Mouse (Mus musculus): ENCODE results near the gene Trim67. TPM values are rescaled to one million over a fixed set of nuclear protein-coding genes. Genes with fewer than 3 reads are reported as not detected.

Trim67 gene
- polyA plus RNA-seq, 1 experiment from 2014 or later, result 0.70 TPM

DNA sequence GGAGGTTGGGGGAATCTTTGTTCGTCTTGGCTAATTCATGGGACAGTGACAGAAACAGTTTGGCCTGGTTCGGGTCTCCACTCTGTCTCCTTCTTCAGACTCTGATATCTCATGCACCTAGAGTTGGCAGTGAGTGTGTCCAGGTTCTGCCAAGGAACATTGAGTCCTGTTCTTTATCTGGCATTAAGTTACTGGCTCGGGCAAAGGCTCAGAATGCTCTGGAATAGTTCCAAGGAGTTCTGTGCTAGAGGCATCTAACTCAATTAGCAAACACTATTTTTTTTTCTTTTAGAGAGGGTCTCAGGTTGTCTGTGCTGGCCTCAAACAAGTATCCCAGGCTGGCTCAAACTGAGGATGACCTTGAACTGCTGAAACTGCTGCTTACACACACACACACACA, 24.5 kb downstream of the Trim67 start:
- WGBS, result 82% methylated on average over 3 of the region's 3 CpGs
- Histone ChIP-seq H3K9ac (no peak overlapping the region), H3K9me3 (ENCODE audit: low read depth, low read length) (peaks cover 7% of the 10 kb centered on the region; the same call in 1 of the 2 replicates), H3K4me1 (ENCODE audit: insufficient read depth) (no peaks in the 10 kb centered on the region), H3K4me2 (no peak overlapping the region), H3K27ac (ENCODE audit: low read depth) (no peak overlapping the region), H3K36me3 (ENCODE audit: insufficient read depth) (no peaks in the 10 kb centered on the region), H3K27me3 (ENCODE audit: insufficient read depth, low read length) (no peaks in the 10 kb centered on the region), H3K4me3 (ENCODE audit: low read depth, low read length) (no peak overlapping the region)
- no peak for DNase-seq
- ATAC-seq (ENCODE audit: insufficient read depth), result no peak
- no peak for TF ChIP-seq CTCF (IDR thresholded peaks at IDR 0.05; ENCODE audit: low read depth)

GRCm38 (mm10) chr8:124819612-124820115, 26.8 kb downstream of the Trim67 start:
- no peak overlapping the region for H3K4me2 ChIP-seq
- H3K36me3 ChIP-seq (ENCODE audit: insufficient read depth), result no peaks in the 10 kb centered on the region
- no peak overlapping the region for H3K27ac ChIP-seq (ENCODE audit: low read depth)
- peak; percentile 41; the same call in 1 of the 2 replicates for ATAC-seq (ENCODE audit: insufficient read depth)
- H3K9me3 ChIP-seq (ENCODE audit: low read depth, low read length), result peaks cover 7% of the 10 kb centered on the region; the same call in 1 of the 2 replicates
- WGBS, result 45% methylated on average over 6 of the region's 6 CpGs
- no peak overlapping the region for H3K4me3 ChIP-seq (ENCODE audit: low read depth, low read length)
- no peak for TF ChIP-seq CTCF (IDR thresholded peaks at IDR 0.05; ENCODE audit: low read depth)
- DNase-seq, result peak; percentile 44
- H3K9ac ChIP-seq, result no peak overlapping the region
- H3K4me1 ChIP-seq (ENCODE audit: insufficient read depth), result no peaks in the 10 kb centered on the region
- H3K27me3 ChIP-seq (ENCODE audit: insufficient read depth, low read length), result no peaks in the 10 kb centered on the region

- 21% methylated on average over 11 of the region's 11 CpGs for WGBS
- Histone ChIP-seq H3K4me1 (ENCODE audit: insufficient read depth) (no peaks in the 10 kb centered on the region), H3K36me3 (ENCODE audit: insufficient read depth) (no peaks in the 10 kb centered on the region), H3K27ac (ENCODE audit: low read depth) (no peak overlapping the region), H3K9ac (no peak overlapping the region), H3K4me2 (no peak overlapping the region), H3K9me3 (ENCODE audit: low read depth, low read length) (peaks cover 7% of the 10 kb centered on the region; the same call in 1 of the 2 replicates), H3K4me3 (ENCODE audit: low read depth, low read length) (no peak overlapping the region), H3K27me3 (ENCODE audit: insufficient read depth, low read length) (no peaks in the 10 kb centered on the region)
- ATAC-seq (ENCODE audit: insufficient read depth) (no peak), DNase-seq (peak; percentile 22)
- TF ChIP-seq CTCF (IDR thresholded peaks at IDR 0.05; ENCODE audit: low read depth), result no peak
Observed at GRCm38 (mm10) chr8:124820125-124820524, 27.2 kb downstream of the Trim67 start.

DNA sequence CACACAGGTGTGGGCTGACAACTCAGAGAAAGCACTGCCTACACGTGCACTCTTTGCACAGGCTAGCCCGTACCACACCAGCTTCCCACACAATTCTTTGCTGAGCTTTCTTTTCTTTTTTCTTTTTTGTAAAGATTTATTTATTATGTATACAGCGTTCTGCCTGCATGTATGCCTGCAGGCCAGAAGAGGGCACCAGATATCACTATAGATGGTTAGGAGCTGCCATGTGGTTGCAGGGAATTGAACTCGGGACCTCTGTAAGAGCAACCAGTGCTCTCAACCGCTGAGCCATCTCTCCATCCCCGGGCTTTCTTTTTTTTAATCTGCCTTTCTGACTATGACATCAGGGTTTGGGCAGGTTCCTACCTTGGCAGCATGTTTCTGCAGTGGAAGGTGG, 30.6 kb downstream of the Trim67 start:
- H3K27ac ChIP-seq (ENCODE audit: low read depth), result no peak overlapping the region
- peak; percentile 36 for TF ChIP-seq CTCF (IDR thresholded peaks at IDR 0.05; ENCODE audit: low read depth)
- WGBS, result 77% methylated on average over 6 of the region's 6 CpGs
- H3K4me1 ChIP-seq (ENCODE audit: insufficient read depth), result no peaks in the 10 kb centered on the region
- no peaks in the 10 kb centered on the region for H3K27me3 ChIP-seq (ENCODE audit: insufficient read depth, low read length)
- H3K4me3 ChIP-seq (ENCODE audit: low read depth, low read length), result no peak overlapping the region
- no peak overlapping the region for H3K4me2 ChIP-seq
- H3K9me3 ChIP-seq (ENCODE audit: low read depth, low read length), result no peaks in the 10 kb centered on the region
- ATAC-seq (ENCODE audit: insufficient read depth) (no peak), DNase-seq (no peak)
- H3K9ac ChIP-seq, result no peak overlapping the region
- no peaks in the 10 kb centered on the region for H3K36me3 ChIP-seq (ENCODE audit: insufficient read depth)

DNA sequence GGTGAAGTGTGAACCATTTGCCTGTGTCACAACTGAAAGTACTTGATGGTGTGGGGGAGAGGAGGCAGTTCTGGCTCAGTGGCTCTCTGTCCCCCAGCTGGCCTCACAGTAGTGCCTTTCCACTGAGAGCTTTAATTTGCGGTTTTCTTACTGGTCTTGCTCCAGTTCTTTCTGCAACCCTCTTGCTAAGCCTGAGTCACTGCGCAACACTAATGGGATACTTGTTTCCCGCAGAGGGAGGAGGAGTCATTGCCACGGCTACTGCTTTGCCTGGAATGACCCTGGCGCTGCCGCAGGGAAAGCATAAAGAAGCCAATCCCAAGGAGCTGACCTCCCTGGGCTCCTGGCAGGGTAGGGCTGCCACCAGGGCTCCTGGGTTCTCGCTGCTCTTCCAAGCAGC, 33.8 kb downstream of the Trim67 start:
- no peak overlapping the region for H3K4me2 ChIP-seq

GRCm38 (mm10) chr8:124827387-124827786, 34.5 kb downstream of the Trim67 start:
- DNase-seq (peak; percentile 84), ATAC-seq (ENCODE audit: insufficient read depth) (no peak)
- no peaks in the 10 kb centered on the region for H3K9me3 ChIP-seq (ENCODE audit: low read depth, low read length)
- 2% methylated on average over 5 of the region's 5 CpGs for WGBS
- TF ChIP-seq CTCF (IDR thresholded peaks at IDR 0.05; ENCODE audit: low read depth), result peak; percentile 86
- H3K27me3 ChIP-seq (ENCODE audit: insufficient read depth, low read length), result no peaks in the 10 kb centered on the region
- H3K36me3 ChIP-seq (ENCODE audit: insufficient read depth), result no peaks in the 10 kb centered on the region
- H3K4me3 ChIP-seq (ENCODE audit: low read depth, low read length), result no peak overlapping the region
- no peak overlapping the region for H3K4me2 ChIP-seq
- H3K9ac ChIP-seq, result no peak overlapping the region
- no peaks in the 10 kb centered on the region for H3K4me1 ChIP-seq (ENCODE audit: insufficient read depth)
- no peak overlapping the region for H3K27ac ChIP-seq (ENCODE audit: low read depth)

More for the DNA sequence above, 33.8 kb downstream of the Trim67 start:
- Histone ChIP-seq H3K27me3 (ENCODE audit: insufficient read depth, low read length) (no peaks in the 10 kb centered on the region), H3K9me3 (ENCODE audit: low read depth, low read length) (no peaks in the 10 kb centered on the region), H3K4me3 (ENCODE audit: low read depth, low read length) (no peak overlapping the region), H3K36me3 (ENCODE audit: insufficient read depth) (no peaks in the 10 kb centered on the region), H3K4me1 (ENCODE audit: insufficient read depth) (no peaks in the 10 kb centered on the region), H3K27ac (ENCODE audit: low read depth) (no peak overlapping the region), H3K9ac (no peak overlapping the region)
- ATAC-seq (ENCODE audit: insufficient read depth), result no peak
- no peak for DNase-seq
- TF ChIP-seq CTCF (IDR thresholded peaks at IDR 0.05; ENCODE audit: low read depth), result no peak
- 32% methylated on average over 7 of the region's 7 CpGs for WGBS

DNA sequence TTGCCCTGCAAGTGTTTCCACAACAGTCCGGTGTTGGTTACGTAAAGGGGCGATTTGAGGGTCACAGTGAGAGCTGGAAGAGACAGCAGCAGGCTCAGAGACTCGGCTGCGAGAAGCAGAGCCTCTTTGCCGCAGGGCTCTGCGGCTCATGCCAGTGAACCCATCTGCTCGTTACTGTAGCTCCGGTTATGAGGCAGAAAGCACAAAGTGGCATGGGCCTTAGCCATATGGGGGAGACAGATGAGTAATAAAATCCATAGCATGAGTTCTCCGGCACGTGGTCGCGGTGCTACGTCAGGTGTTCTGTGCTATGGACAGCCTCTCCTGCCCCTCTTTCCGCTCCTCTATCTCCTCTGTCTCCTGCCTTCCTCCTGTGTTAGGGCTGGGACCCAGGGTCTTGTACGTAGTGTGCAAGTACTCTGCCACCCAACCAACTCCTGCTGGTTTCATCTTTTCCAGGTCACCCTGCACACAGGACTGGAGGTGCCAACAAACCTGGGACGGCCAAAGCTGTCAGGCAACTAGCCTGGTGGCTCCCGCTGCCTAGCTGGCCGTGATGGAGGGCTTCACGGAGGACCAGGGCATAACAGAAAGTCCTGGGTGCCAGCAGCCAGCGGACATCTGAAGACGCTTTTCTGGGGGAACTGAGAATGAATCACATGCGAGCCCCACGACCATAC, 35.8 kb downstream of the Trim67 start:
- Histone ChIP-seq H3K4me1 (ENCODE audit: insufficient read depth) (no peaks in the 10 kb centered on the region), H3K36me3 (ENCODE audit: insufficient read depth) (no peaks in the 10 kb centered on the region), H3K4me2 (no peak overlapping the region), H3K27ac (ENCODE audit: low read depth) (no peak overlapping the region), H3K27me3 (ENCODE audit: insufficient read depth, low read length) (no peaks in the 10 kb centered on the region), H3K4me3 (ENCODE audit: low read depth, low read length) (no peak overlapping the region), H3K9ac (no peak overlapping the region), H3K9me3 (ENCODE audit: low read depth, low read length) (no peaks in the 10 kb centered on the region)
- no peak for TF ChIP-seq CTCF (IDR thresholded peaks at IDR 0.05; ENCODE audit: low read depth)
- no peak for DNase-seq
- 81% methylated on average over 24 of the region's 24 CpGs for WGBS
- no peak for ATAC-seq (ENCODE audit: insufficient read depth)
